Mouse (Mus musculus) adrenal gland, adult 18-20 months (tissue): Measurements from ENCODE around the gene Slc39a11. TPM values are rescaled to one million over a fixed set of nuclear protein-coding genes. Genes with fewer than 3 reads are reported as not detected.
A peak's percentile ranks its signal among the peaks of the same experiment; 100 is the strongest.

Source experiments
- DNase-seq, 2 experiments: peaks; one replicate each; pipeline ENCODE4 v3.0.0; 2021 to 2022; ENCODE audit warnings: low spot score in 2 of 2
- total RNA-seq, 2 experiments: library from RNA; stranded (reverse); gene quantifications; 1 replicate in 1 of 2; 2 replicates in 1 of 2; pipeline ENCODE4 v1.2.3; 2021

Gene Slc39a11
- total RNA-seq, 2 experiments from 2014 or later, result 23.1 to 29.1 TPM

GRCm38 (mm10) chr11:113206099-113206498 lies 443.8 kb downstream of the Slc39a11 start:
- DNase-seq, result no peak

- no peak for DNase-seq
These were observed 446.9 kb downstream of the Slc39a11 start for GRCm38 (mm10) chr11:113203008-113203407.

GRCm38 (mm10) chr11:113201470-113201997 lies 448.3 kb downstream of the Slc39a11 start:
- peak; percentile 79 to 82 for DNase-seq

- DNase-seq, result no peak
These were observed 449.0 kb downstream of the Slc39a11 start for GRCm38 (mm10) chr11:113200901-113201300.

DNA sequence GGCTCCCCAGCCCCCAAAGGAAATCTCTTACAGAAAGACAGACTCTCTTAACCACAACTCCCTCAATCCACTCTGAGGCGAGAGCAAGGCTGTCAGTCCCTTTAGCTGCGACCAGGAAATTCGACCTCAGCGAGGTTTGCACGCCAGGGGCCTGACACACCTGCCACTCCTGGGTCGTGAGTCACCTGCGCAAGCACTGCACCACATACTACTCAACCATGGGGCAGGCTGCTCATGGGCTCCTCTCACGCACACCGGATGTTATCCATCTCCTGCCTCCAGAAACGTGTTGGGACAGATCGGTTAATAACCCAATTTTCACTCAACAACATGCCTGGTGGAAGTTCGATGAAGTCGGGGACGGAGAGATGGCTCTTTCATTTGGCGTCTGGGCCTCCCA lies 451.3 kb downstream of the Slc39a11 start:
- no peak for DNase-seq

- DNase-seq, result no peak
These were observed 452.3 kb downstream of the Slc39a11 start for GRCm38 (mm10) chr11:113197624-113198023.

DNA sequence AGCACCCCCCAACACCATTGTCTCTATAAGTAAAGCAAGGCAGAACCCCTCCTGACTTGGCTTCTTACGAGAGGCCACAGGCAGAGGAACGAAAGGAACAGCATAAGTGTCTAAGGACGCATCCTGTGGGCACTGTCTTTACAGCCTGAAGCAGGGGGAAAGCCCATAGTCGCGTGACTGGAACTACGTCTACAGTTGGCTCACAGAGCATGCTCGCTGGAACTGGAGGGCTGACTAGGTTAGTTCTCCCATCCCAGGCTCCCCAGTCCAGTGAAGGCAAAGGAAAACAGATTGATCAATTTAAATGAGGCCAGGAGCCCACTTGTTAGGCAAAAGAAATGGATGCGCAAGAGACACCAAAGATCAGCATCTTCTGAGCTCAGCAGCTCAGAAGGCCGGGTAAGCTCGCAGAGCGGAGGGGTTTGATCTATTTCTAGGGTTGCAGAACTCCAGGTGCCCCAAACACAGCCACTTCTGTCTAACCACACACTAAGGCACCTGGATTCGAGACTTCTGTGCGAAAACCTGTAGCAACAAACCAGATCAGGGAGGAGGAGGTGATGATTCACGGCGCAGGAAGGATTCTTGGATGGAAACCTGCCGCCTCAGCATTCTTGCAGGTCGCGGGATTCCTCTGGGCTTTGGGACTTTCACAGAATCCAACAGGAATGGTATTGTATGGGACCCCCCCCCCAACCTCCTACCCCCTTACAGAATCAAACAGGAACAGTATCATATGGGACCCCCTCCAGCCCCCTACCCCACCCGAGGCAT lies 453.5 kb downstream of the Slc39a11 start:
- no peak for DNase-seq

Other genes starting within 250 kb of the Slc39a11 start
- gene Sstr2, start 30.7 kb downstream of the Slc39a11 start, total RNA-seq, result 1 to 10 TPM; 2.4 to 7.0 TPM
- 10 to 100 TPM; 36.5 to 44.0 TPM for gene Cog1, start 910 bp downstream of the Slc39a11 start, total RNA-seq
- 10 to 100 TPM; 32.9 to 36.0 TPM for gene Fam104a, start 34.1 kb upstream of the Slc39a11 start, total RNA-seq
- 10 to 100 TPM; 14.3 to 17.1 TPM for gene D11Wsu47e, start 34.3 kb upstream of the Slc39a11 start, total RNA-seq
- gene Cpsf4l, start 59.9 kb upstream of the Slc39a11 start, total RNA-seq, result under 1 TPM; 0.30 to 0.38 TPM
- 100 to 1,000 TPM in 1 of 2 experiments, 10 to 100 TPM in 1; 70.0 to 160 TPM for gene Cdc42ep4, start 101.8 kb upstream of the Slc39a11 start, total RNA-seq